Mouse (Mus musculus): ENCODE data around the gene Lpp. TPM values are rescaled to one million over a fixed set of nuclear protein-coding genes. Genes with fewer than 3 reads are reported as not detected.

The Lpp gene
- polyA plus RNA-seq, 1 experiment: 8.1 TPM

DNA sequence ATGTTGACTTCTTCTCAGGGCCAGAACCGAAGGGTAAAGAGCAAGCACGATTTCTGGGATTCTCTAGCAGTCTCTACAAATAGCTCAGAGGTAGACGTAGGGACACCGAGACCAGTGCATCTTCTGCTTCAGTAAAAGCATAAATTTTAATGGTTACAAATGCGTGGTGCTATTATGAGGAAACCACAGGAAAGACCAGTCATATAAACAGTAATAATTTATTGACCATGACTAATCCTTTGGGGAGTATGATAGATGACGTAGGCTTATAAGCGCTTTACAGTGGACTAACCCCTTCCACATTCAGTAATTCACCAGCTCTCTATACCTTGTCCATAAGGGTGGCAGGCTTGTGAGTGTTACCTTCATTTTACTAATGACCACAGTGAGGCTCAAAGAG lies 103.3 kb downstream of the Lpp start:
- 96% methylated on average over 7 of the region's 7 CpGs for WGBS
- TF ChIP-seq CTCF (IDR thresholded peaks at IDR 0.05; ENCODE audit: borderline replicate concordance, insufficient read depth, low read depth, low read length): no peak
- no peak for TF ChIP-seq POLR2A (IDR thresholded peaks at IDR 0.05; ENCODE audit: borderline replicate concordance, insufficient read depth, low read length)
- peaks cover 11% of the 10 kb centered on the region for H3K4me1 ChIP-seq (ENCODE audit: control insufficient read depth, insufficient read depth, low read length)
- H3K27me3 ChIP-seq (ENCODE audit: control insufficient read depth, insufficient read depth, low read length): no peaks in the 10 kb centered on the region
- no peak overlapping the region for H3K27ac ChIP-seq (ENCODE audit: insufficient read depth, low read length)
- no peak for DNase-seq
- H3K4me3 ChIP-seq (replicated peaks; ENCODE audit: insufficient read depth, low read depth, low read length): no peak overlapping the region

DNA sequence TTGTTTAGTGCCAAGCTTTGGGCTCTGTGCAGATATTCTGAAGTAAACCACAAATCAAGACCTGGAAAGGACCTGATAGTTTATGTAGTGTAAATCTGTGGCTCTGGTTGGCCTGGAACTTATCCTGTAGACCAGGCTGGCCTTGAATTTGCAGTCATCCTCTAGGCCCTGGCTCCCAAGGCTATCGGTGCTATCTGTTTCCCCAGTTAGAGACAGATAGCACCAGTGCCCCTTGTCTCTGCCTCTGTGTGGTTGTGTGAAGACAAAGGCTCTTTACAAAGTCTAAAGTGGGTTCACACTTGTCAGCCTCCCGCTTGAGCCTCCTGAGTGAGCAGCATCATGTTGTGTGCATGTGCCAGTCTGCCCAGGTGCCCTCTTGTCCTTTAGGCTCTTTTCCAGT lies 104.1 kb downstream of the Lpp start:
- H3K4me1 ChIP-seq (ENCODE audit: control insufficient read depth, insufficient read depth, low read length): peaks cover 9% of the 10 kb centered on the region
- H3K27me3 ChIP-seq (ENCODE audit: control insufficient read depth, insufficient read depth, low read length): no peaks in the 10 kb centered on the region
- TF ChIP-seq CTCF (IDR thresholded peaks at IDR 0.05; ENCODE audit: borderline replicate concordance, insufficient read depth, low read depth, low read length) (no peak), POLR2A (IDR thresholded peaks at IDR 0.05; ENCODE audit: borderline replicate concordance, insufficient read depth, low read length) (no peak)
- 64% methylated on average over 2 of the region's 2 CpGs for whole genome bisulfite sequencing
- no peak overlapping the region for H3K27ac ChIP-seq (ENCODE audit: insufficient read depth, low read length)
- no peak for DNase-seq
- no peak overlapping the region for H3K4me3 ChIP-seq (replicated peaks; ENCODE audit: insufficient read depth, low read depth, low read length)

DNA sequence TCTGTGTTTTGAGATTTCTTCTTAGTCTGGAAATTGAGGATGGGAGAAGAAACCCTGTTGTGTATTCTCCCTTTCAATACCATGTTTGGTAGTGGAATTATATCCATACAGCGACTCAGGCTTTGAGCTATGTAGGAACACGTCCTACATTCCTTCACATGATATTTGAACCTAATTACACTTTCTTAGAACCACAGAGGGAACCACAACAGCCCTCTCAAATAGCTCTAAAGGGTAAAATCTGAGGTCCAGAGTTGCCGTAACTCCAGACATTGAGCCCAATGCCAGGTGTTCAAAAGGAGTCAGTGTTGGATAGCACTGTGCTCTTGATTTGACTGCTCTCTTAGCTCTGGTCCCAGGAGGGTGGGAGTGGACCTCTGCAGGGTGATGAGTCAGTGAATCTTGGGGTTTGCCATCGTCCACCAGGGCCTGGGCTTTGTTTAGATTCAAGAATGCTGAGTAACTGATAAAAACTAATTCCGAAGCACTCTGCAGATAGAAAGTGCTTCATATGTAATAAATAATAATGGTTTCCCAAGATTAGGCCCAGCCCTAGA lies 104.9 kb downstream of the Lpp start:
- no peak for TF ChIP-seq POLR2A (IDR thresholded peaks at IDR 0.05; ENCODE audit: borderline replicate concordance, insufficient read depth, low read length)
- TF ChIP-seq CTCF (IDR thresholded peaks at IDR 0.05; ENCODE audit: borderline replicate concordance, insufficient read depth, low read depth, low read length): no peak
- 91% methylated on average over 5 of the region's 5 CpGs for WGBS
- no peak for DNase-seq
- H3K27me3 ChIP-seq (ENCODE audit: control insufficient read depth, insufficient read depth, low read length): no peaks in the 10 kb centered on the region
- no peak overlapping the region for H3K27ac ChIP-seq (ENCODE audit: insufficient read depth, low read length)
- peaks cover 9% of the 10 kb centered on the region; the same call in 1 of the 2 replicates for H3K4me1 ChIP-seq (ENCODE audit: control insufficient read depth, insufficient read depth, low read length)
- no peak overlapping the region for H3K4me3 ChIP-seq (replicated peaks; ENCODE audit: insufficient read depth, low read depth, low read length)

DNA sequence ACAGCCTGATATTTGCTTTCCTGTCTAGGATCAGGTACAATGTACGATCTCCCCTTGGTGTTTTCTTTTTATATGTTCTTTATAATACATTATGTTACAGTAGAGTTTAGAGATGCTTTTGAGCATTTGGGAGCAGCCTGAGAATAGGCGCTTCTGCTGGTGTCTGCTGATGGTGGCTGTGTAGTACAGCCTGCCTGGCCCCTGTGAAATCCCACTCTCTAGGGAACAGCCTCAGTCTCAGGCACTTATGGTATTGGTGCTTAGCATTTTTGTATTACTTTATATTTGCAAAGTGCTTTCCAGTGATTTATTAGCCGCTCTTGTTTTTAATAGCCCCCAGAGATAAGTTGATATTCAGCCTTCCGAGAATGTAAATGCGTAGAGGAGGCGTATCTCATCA lies 107.9 kb downstream of the Lpp start:
- TF ChIP-seq POLR2A (IDR thresholded peaks at IDR 0.05; ENCODE audit: borderline replicate concordance, insufficient read depth, low read length): no peak
- peaks cover 6% of the 10 kb centered on the region; the same call in 1 of the 2 replicates for H3K4me1 ChIP-seq (ENCODE audit: control insufficient read depth, insufficient read depth, low read length)
- WGBS: 96% methylated on average over 6 of the region's 6 CpGs
- no peaks in the 10 kb centered on the region for H3K27me3 ChIP-seq (ENCODE audit: control insufficient read depth, insufficient read depth, low read length)
- DNase-seq: no peak
- no peak overlapping the region for H3K27ac ChIP-seq (ENCODE audit: insufficient read depth, low read length)
- H3K4me3 ChIP-seq (replicated peaks; ENCODE audit: insufficient read depth, low read depth, low read length): no peak overlapping the region

DNA sequence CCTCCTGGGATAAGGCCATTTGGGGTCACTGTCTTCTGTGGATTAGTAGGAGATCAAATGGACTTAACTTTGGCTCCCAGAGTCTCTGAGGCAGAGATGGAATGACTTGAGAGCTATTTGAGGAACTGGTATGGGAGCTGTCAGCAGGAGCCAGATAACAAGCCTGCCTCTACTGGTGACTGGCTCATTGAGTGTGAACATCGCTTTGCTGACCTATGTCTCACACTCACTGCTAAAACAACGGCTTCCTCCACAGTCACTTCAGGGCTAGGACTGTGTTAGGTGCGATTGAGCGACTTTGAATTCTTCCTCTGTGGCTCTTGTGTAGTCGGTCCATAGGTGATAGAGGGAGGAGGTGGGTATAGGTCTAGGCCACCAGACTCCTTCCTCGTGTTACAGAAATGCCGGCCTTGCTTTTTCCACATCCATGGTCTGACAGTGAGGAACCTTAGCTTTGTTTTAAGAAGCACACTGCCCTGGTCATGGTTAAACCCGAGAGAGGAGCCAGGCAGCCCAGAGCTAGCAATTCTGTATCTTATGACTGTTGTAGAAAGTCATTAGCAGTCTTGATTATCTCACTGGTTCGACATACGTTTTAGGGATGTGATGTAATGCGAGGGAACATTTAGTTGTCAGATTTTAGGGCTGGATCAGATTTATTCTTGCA lies 108.5 kb downstream of the Lpp start:
- no peak overlapping the region for H3K4me3 ChIP-seq (replicated peaks; ENCODE audit: insufficient read depth, low read depth, low read length)
- WGBS: 92% methylated on average over 11 of the region's 11 CpGs
- no peaks in the 10 kb centered on the region for H3K27me3 ChIP-seq (ENCODE audit: control insufficient read depth, insufficient read depth, low read length)
- TF ChIP-seq CTCF (IDR thresholded peaks at IDR 0.05; ENCODE audit: borderline replicate concordance, insufficient read depth, low read depth, low read length) (no peak), POLR2A (IDR thresholded peaks at IDR 0.05; ENCODE audit: borderline replicate concordance, insufficient read depth, low read length) (no peak)
- H3K27ac ChIP-seq (ENCODE audit: insufficient read depth, low read length): no peak overlapping the region
- peaks cover 6% of the 10 kb centered on the region; the same call in 1 of the 2 replicates for H3K4me1 ChIP-seq (ENCODE audit: control insufficient read depth, insufficient read depth, low read length)
- DNase-seq: no peak

DNA sequence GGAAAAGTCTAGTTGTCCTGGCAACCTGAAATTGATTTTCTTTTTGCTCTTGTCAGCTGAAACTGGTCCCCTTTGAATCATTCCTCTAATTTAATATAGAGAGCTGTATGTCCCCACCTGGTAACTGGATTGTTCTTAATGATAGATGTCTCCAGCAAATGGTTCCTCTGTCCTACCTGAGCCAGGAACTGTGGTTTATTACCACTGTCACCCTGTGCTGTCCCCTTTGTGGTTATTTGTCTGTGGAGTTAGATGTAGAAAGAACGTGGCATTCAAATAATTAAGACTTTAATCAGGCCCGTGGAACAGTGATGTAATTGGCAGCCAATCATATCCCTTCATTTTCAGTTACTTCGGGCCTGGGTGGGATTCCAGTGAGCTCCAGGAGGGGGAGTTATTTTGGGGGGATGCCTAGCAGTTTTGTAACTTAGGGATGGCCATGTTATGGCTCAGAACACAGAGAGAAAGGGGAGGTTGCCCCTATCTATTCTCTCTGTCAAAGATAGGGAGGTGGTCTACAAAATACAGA lies 109.1 kb downstream of the Lpp start:
- Histone ChIP-seq H3K27ac (ENCODE audit: insufficient read depth, low read length) (no peak overlapping the region), H3K4me3 (replicated peaks; ENCODE audit: insufficient read depth, low read depth, low read length) (no peak overlapping the region), H3K27me3 (ENCODE audit: control insufficient read depth, insufficient read depth, low read length) (no peaks in the 10 kb centered on the region), H3K4me1 (ENCODE audit: control insufficient read depth, insufficient read depth, low read length) (peaks cover 6% of the 10 kb centered on the region; the same call in 1 of the 2 replicates)
- no peak for DNase-seq
- TF ChIP-seq POLR2A (IDR thresholded peaks at IDR 0.05; ENCODE audit: borderline replicate concordance, insufficient read depth, low read length) (no peak), CTCF (IDR thresholded peaks at IDR 0.05; ENCODE audit: borderline replicate concordance, insufficient read depth, low read depth, low read length) (no peak)
- WGBS: 74% methylated on average over 3 of the region's 3 CpGs

DNA sequence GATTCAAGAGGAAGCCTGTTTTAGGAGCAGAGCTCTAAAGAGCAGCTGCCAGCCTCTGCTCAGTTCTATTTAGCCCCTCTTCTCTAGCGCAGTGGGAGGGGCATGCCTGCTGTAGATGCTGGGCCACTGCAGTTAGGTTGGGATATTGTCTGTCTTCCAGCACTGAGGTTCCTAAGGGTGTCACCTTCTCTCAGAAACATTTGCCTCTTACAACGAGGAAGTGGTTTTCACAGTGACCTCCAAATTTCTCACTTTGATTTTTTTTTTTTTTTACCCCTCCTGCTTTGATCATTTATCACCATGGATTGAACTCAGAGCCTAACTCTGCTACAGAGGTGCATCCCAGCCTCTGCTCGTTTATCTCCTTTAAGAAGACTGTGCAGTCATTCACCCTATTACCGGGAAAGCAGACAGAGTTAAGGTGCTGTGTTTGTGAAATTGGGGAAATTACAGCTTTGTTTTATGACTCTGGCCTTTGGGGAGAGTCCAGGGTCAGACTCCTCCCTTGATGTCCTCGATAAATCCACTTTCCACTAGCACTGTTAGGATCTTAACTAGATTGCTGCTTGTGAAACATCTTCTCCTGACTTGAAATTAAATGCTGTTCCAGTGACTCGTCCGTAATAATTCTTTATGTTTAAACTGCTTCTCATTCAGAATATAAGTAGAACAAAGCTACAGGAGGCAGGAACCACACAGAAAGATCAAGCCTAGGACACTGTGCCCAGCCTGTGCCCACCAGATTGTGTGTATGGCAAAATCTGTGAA lies 111.7 kb downstream of the Lpp start:
- Histone ChIP-seq H3K27ac (ENCODE audit: insufficient read depth, low read length) (no peak overlapping the region), H3K4me1 (ENCODE audit: control insufficient read depth, insufficient read depth, low read length) (peaks cover 12% of the 10 kb centered on the region; the same call in 1 of the 2 replicates), H3K27me3 (ENCODE audit: control insufficient read depth, insufficient read depth, low read length) (no peaks in the 10 kb centered on the region), H3K4me3 (replicated peaks; ENCODE audit: insufficient read depth, low read depth, low read length) (no peak overlapping the region)
- no peak for DNase-seq
- WGBS: 85% methylated on average over 7 of the region's 7 CpGs
- no peak for TF ChIP-seq CTCF (IDR thresholded peaks at IDR 0.05; ENCODE audit: borderline replicate concordance, insufficient read depth, low read depth, low read length)
- no peak for TF ChIP-seq POLR2A (IDR thresholded peaks at IDR 0.05; ENCODE audit: borderline replicate concordance, insufficient read depth, low read length)

Data from cerebellum, adult 2 months (tissue).